Mouse (Mus musculus) adrenal gland, postnatal 14 days (tissue): ENCODE results near the gene Elmo2. TPM values are rescaled to one million over a fixed set of nuclear protein-coding genes. Genes with fewer than 3 reads are reported as not detected.

Experiments used
- DNase-seq: peaks from one replicate; pipeline ENCODE4 v3.0.0; 2021; ENCODE audit warnings: mixed read lengths
- long read RNA-seq, 2 experiments: library from polyadenylated mRNA; stranded (forward); transcript quantifications; one replicate each; pipeline ENCODE4 v2.0.0; 2021
- total RNA-seq: library from RNA; stranded (reverse); gene quantifications from 2 replicates; pipeline ENCODE4 v1.2.3, GENCODE M21; 2021

Gene Elmo2
- total RNA-seq, result 26.2 and 27.8 TPM in 2 replicates
- long read RNA-seq, experiment 1, transcript Elmo2-203 (21 exons, 3,466 nt), result major isoform, 12 of 18 reads
- long read RNA-seq, experiment 1, partial matches to known transcripts, result 2 of 18 reads
- long read RNA-seq, experiment 1, other reads (novel, unspliced or antisense), result 4 of 18 reads
- long read RNA-seq, experiment 2, transcript Elmo2-203 (21 exons, 3,466 nt), result major isoform, 9 of 13 reads
- long read RNA-seq, experiment 2, partial matches to known transcripts, result 1 of 13 reads
- long read RNA-seq, experiment 2, other reads (novel, unspliced or antisense), result 3 of 13 reads

DNA sequence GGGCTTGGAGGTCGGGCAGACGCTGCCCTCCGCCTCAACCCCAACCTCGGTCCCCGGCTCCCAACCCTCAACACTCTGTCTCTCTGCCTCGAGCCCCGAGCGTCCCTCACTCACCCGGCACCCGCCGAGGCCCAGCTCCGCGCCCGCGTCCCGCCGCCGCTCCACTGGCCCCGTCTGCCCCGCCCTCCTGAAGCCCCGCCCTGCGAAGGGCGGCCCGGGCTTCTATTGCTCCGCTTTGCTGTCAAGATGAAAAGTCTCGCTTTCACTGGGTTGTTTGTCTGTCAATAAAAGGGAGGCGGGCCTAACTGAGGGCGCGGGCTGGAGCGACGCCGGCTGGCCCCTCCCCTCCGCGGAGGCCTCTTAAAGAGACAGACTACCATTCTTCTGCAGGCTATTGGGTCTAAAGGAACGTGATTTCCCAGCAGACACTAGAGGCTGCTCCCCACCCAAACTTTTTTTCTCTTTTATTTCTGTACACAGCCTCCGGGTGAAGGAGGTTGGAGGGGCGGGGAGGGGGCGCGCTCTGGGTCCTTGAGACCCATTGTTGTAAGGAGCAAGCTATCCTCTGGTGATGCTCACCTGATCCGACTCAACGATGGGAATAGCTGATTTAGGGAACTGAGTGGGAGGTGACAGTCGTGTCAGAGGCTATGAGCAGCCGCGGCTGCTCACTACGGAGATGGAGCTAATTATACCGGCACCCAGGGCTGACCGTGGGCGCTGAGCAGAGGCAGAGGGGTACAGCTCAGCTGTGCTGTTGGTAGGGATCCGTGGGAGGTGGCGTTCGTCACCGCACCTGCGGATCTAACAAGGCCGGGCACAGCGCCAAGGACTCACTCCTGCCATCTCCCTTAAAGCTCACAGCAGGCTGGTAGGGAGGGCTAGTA is at the start of gene Elmo2:
Gene Elmo2, minus strand, starts transcription at position 176 of the 887 bp plus-strand sequence.
- peak; percentile 97 for DNase-seq

DNA sequence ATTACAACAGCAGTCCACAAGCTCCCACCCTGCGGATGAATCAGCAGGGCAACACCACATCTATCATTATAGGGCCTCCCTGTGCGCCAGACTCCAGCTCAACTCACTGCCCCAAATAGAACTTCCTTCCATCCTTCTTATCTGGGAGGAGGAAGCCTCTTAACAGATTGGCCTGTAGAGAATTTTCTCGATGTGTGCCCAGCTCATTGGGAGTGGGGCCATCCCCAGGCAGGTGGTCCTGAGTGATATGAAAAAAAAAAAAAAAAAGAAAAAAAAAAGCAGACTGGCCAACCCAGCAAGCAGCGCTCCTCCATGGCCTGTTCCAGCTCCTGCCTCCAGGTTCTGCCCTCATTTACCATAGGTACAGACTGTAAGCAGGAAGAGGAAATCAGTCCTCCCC is 49.7 kb upstream of the Elmo2 start:
- DNase-seq, result no peak

- no peak for DNase-seq
These were observed 49.2 kb upstream of the Elmo2 start for GRCm38 (mm10) chr2:165375478-165375877.

GRCm38 (mm10) chr2:165371066-165371465 is 44.8 kb upstream of the Elmo2 start:
- DNase-seq, result no peak

DNA sequence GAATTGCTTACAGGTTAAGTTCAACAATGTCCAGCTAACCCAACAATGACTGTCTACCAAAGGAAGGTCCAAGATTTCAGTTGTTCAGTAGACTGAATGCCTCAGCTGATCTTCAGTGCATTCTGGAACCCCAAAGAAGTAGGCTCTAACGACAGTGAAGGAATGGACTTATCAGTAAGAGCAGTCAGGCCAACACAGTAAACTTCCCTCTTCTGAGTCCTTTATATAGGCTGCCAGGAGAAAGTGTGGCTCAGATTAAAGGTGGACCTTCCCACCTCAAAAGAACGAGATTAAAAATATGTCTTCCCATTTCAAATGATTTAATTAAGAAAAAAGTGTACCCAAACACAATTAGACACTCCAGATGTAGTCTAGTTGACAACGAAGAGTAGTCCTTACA is 44.1 kb upstream of the Elmo2 start:
- no peak for DNase-seq

- no peak for DNase-seq
These were observed 42.2 kb upstream of the Elmo2 start, which contains the start of gene Zfp663 for GRCm38 (mm10) chr2:165368496-165368895. Zfp663 (minus strand) TSS chr2:165368729.

DNA sequence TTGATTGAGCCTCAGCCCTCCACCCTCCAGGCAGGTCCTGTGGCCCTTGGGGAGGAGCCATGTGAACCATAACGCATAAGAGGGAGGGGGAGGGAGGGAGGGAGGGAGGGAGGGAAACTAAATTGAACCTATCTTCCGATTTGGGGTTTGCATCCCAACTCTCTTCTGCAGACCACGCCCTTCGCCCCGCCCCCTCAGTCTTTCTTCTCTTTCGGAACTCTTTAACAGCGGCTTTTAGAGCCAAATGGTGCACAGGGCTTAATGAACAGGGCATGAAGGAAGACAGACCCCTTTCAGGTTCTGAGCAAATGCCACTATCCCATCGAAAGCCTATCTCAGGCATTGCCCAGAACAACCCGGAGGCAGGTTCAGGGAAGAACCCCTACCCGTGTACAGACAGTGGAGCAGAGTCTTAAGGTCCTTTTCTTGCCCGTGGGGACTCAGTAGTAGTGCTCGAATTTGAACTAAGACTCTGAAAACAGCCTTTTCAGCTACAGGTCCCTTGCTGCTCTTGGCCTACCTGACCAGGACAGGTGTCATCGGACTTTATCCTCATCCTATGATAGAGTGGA is 41.7 kb upstream of the Elmo2 start:
- DNase-seq, result no peak

GRCm38 (mm10) chr2:165367047-165367520 is 40.8 kb upstream of the Elmo2 start:
- DNase-seq, result peak; percentile 62

DNA sequence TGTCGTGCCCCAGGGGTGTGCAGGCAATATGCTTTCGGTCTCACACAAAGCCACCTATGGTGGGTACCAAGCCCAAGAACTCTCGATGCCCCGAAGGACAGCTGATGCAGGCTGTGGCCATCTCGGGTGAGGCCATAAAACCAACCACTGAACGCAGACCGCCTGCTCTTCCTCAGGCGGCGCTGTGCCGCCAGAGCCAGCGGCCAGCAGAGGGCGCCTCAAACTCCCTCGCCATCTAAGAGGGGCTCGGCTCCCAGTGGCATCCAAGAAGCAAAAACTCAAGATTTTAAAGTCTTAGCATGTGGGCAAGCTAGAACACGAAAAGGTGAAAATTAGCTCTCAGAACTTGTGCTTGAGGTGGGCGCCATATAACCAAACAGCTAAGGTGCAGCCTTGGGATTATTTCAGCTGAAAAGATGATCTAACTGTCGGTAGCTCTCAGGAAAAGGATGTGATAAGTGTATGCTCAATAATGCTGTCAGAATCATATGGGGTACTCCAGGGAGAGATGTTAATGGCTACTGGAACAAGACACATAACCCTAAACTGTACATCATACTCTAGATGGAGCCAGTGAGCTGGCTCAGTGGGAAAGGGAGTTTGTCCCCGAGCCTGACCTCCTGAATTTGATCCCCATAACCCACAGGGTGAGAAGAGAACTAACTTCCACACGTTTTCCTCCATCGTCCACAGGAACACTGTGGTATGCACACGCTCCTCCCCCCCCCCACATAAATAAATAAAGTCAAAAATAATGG is 38.2 kb upstream of the Elmo2 start:
- DNase-seq, result peak; percentile 73

GRCm38 (mm10) chr2:165363282-165363681 is 37.0 kb upstream of the Elmo2 start:
- DNase-seq, result no peak

DNA sequence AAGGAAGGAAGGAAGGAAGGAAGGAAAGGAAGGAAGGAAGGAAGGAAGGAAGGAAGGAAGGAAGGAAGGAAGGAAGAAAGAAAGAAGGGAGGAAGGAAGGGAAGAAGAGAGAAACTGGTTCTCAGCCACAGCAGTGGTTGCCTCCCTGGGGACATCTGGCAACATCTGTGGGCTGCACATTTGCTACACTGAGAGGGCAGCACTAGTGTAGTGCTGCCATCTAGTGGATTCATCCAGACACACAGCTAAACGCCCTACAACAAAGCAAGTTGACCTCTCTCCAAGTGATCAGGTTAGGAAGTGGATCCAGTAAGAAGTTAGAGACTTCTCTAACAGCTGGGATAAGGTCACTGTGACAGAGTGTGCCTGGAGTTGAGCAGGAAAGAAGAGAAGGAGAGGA is 34.6 kb upstream of the Elmo2 start:
- DNase-seq, result peak; percentile 74

GRCm38 (mm10) chr2:165351828-165352513 is 25.7 kb upstream of the Elmo2 start:
- DNase-seq, result no peak

GRCm38 (mm10) chr2:165349466-165349865 is 23.2 kb upstream of the Elmo2 start:
- no peak for DNase-seq

DNA sequence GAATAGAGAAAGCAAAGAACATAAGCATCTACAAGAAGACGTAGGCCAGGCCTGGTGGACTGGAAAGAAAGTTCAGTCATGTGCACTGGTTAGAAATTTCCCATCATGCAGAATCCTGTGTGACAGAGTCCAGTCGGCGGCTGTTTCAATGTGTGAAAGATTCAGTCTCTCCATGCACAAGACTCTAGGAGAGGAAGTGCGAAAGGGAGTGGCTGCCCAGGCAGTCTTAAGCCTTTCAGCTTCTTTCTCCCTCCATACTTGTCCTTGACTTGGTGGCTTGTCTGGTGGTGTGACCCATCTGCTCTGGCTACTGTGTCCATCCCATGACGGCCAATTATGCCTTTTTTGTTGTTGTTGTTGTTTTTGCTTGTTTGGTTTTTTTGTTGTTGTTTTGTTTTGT is 19.9 kb upstream of the Elmo2 start:
- no peak for DNase-seq

DNA sequence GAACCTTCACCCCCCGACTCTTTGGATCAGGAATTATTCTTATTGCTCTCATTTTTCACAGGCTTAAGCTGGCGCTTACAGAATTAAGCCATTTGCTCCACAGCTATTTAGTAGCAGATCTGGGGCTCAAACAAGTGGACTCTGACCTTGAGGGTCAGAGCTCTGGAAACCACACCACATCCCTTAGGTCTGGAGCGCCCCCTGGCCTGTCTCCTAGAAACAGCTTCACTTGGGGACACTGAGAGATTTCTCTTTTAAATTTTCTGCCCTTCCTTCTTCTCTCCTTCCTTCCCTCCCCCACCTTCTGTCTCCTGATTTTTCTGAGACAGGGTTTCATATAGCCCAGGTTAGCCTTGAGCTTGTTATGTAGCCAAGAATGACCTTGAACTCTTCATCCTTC is 10.9 kb upstream of the Elmo2 start:
- DNase-seq, result peak; percentile 86

- no peak for DNase-seq
These were observed 6.4 kb upstream of the Elmo2 start for GRCm38 (mm10) chr2:165332610-165333210.

GRCm38 (mm10) chr2:165329703-165330102 is 3.4 kb upstream of the Elmo2 start:
- no peak for DNase-seq

DNA sequence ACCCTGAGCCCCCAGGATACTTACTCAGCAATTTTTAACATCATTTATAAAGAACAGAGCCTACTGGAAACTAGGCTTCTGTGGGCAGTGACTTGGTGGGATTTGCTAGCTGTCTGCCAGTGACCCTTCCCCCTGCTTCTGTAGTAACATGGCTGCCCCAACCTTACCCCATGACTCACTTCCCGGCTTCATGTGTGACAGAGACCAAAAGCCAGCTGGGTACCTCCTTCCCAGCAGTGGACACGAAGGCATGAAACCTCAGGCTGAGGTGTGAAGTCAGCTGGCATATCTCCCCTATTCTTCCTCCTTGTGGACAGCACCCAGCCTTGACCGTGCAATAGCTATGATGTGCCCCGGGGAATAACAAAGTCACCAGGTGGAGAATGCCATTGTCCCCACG is 2.5 kb upstream of the Elmo2 start:
- DNase-seq, result no peak

DNA sequence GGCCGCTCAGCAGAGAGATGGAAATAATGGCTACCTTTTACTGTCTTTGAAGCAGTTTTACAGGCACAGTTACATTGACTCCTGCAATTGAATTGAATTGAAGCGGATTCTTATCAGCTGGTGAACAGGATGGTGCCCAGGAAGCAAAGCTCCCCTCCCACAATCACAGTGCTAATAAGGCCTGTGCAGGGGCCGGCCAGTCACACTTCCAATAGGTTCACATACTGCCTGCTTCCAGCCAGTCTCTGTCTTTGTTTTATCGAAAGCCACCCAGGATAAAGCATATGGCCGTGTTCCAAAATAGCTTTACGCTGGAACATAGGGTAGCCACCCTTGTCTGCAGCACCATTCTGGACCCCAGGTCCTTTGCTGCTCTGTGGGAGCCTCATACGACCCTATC is 1.1 kb upstream of the Elmo2 start:
- DNase-seq, result no peak

DNA sequence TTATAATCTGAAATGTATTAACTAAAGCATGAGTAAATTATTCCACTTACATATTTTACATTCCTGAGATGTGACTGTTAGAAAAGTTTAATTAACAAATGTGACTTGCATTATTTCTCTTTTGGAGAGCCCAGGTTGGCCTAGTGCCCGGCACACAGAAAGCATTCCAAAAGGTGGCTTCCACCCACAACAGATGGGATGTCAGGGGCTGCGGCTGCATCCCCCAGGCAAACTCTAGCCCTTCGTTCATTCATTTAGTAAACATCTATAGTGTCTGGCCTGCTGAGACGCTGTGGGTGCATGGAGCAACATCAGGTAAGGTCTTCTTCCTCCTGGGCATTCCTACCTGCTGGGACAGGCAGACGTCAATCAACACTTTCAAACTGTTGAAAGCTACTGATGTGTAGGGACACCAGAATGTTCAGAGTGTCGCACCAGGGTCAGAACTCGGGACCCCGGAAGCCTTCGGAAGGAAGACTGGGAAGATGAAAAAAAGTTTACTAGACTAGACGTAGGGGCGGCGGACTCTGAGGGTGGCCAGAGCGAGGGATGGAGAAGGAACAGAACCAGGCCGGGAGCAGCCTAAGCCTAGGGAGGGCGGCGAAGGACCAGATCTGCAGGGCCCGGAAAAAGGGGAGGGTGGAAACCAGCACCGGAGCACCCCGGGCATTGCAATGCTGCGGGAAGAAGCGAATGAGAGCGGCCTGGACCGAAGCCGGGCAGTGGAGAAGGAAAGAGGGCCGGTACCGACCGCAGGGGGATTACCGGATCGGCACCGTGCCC is 567 bp downstream of the Elmo2 start:
- DNase-seq, result peak; percentile 36
